Mouse (Mus musculus) embryonic fibroblast, embryonic 13.5 days (primary cell): ENCODE data around the gene Azin2.

ENCODE experiments used
- CTCF ChIP-seq: IDR thresholded peaks from 2 replicates; pipeline ENCODE4 v1.5.1; 2011; ENCODE audit warnings: mild to moderate bottlenecking, control low read depth, low read length, moderate library complexity, borderline replicate concordance; ENCODE audit not compliant: insufficient read depth
- POLR2A ChIP-seq: IDR thresholded peaks from 2 replicates; pipeline ENCODE4 v1.6.1; 2011; ENCODE audit warnings: low read depth, mild to moderate bottlenecking, control low read depth, low read length, moderate library complexity

DNA sequence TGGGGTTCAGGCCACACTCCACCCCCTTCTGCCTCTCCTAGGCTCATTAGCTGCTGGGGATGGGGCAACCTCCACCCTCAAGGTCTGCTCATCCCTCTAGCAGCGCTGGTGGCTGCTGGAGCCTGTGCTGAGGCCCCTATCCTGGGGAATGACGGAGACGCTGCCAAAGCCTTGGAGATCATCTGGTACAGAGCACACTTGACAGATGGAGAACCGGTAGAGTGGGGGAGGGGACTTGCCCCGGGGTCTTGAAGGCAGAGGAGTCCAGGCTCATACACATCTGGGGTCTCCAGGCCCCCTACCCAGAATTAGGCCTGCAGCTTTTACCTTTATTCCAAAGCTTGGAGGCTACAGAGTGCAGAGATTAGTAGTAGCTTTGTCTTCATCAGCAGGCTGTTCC is 75.7 kb downstream of the Azin2 start:
- TF ChIP-seq CTCF = no peak
- TF ChIP-seq POLR2A = no peak
